Mouse (Mus musculus): Measurements from ENCODE around the gene Sbno1. TPM values are rescaled to one million over a fixed set of nuclear protein-coding genes. Genes with fewer than 3 reads are reported as not detected.

The Sbno1 gene
- polyA plus RNA-seq, 1 experiment from 2014 or later = 75.3 TPM

GRCm38 (mm10) chr5:124440094-124440701 lies 14.4 kb upstream of the Sbno1 start:
- Histone ChIP-seq H3K9ac (peak overlapping the region; percentile 78), H3K9me3 (replicated peaks) (no peaks in the 10 kb centered on the region), H3K36me3 (no peaks in the 10 kb centered on the region), H3K27ac (ENCODE audit: poor library complexity, severe bottlenecking) (peak overlapping the region; percentile 90), H3K4me3 (peak overlapping the region; percentile 67), H3K4me2 (peak overlapping the region; percentile 85), H3K27me3 (replicated peaks) (no peaks in the 10 kb centered on the region), H3K4me1 (replicated peaks) (peaks cover 14% of the 10 kb centered on the region)
- under 1% methylated on average over 30 of the region's 30 CpGs for WGBS
- ATAC-seq (ENCODE audit: insufficient number of reproducible peaks, low FRiP score) = peak; percentile 74

GRCm38 (mm10) chr5:124439447-124440093 lies 13.8 kb upstream of the Sbno1 start, which contains the start of gene Kmt5a:
TSS of gene Kmt5a (plus strand) at chr5:124439930.
- Histone ChIP-seq H3K4me2 (peak within 1 kb of the TSS; percentile 85), H3K27ac (ENCODE audit: poor library complexity, severe bottlenecking) (peak within 1 kb of the TSS; percentile 90), H3K9ac (peak within 1 kb of the TSS; percentile 78), H3K4me1 (replicated peaks) (peaks cover 11% of the 10 kb centered on the region), H3K27me3 (replicated peaks) (no peaks in the 10 kb centered on the region), H3K9me3 (replicated peaks) (no peaks in the 10 kb centered on the region), H3K36me3 (no peaks in the 10 kb centered on the region), H3K4me3 (peak within 1 kb of the TSS; percentile 67)
- peak; percentile 98 for ATAC-seq (ENCODE audit: insufficient number of reproducible peaks, low FRiP score)
- WGBS = under 1% methylated on average over 34 of the region's 34 CpGs

DNA sequence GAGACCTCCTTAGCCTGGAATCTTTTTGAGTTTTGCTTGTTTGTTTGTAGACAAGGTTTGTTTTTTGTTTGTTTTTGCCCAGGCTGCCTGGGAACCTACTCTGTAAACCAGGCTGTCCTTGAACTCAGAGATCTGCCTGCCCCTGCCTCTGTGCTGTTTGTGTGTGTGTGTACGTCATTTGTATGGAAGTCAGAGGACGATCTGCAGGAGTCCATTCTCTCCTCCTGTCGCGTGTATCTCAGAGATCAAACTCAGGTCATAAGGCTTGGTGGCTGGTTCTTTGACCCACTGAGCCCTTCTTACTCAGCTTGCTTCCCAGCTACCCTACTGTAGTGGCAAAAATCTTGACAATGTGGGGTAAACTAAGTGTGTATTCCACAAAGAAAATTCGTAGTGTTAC lies 12.9 kb upstream of the Sbno1 start:
- Histone ChIP-seq H3K27ac (ENCODE audit: poor library complexity, severe bottlenecking) (peak overlapping the region; percentile 19), H3K27me3 (replicated peaks) (no peaks in the 10 kb centered on the region), H3K9me3 (replicated peaks) (no peaks in the 10 kb centered on the region), H3K4me3 (peak overlapping the region; percentile 67; the same call in 1 of the 2 replicates), H3K9ac (no peak overlapping the region), H3K36me3 (no peaks in the 10 kb centered on the region), H3K4me2 (peak overlapping the region; percentile 85), H3K4me1 (replicated peaks) (peaks cover 15% of the 10 kb centered on the region)
- no peak for ATAC-seq (ENCODE audit: insufficient number of reproducible peaks, low FRiP score)
- WGBS = 60% methylated on average over 5 of the region's 5 CpGs

- no peaks in the 10 kb centered on the region for H3K36me3 ChIP-seq
- no peak for ATAC-seq (ENCODE audit: insufficient number of reproducible peaks, low FRiP score)
- WGBS = 89% methylated on average over 5 of the region's 5 CpGs
- no peak overlapping the region for H3K4me2 ChIP-seq
- H3K4me1 ChIP-seq (replicated peaks) = peaks cover 15% of the 10 kb centered on the region
- no peak overlapping the region for H3K4me3 ChIP-seq
- H3K27me3 ChIP-seq (replicated peaks) = no peaks in the 10 kb centered on the region
- peak overlapping the region; percentile 19; the same call in 1 of the 2 replicates for H3K27ac ChIP-seq (ENCODE audit: poor library complexity, severe bottlenecking)
- no peak overlapping the region for H3K9ac ChIP-seq
- no peaks in the 10 kb centered on the region for H3K9me3 ChIP-seq (replicated peaks)
These were observed 12.4 kb upstream of the Sbno1 start for GRCm38 (mm10) chr5:124438229-124438628.

DNA sequence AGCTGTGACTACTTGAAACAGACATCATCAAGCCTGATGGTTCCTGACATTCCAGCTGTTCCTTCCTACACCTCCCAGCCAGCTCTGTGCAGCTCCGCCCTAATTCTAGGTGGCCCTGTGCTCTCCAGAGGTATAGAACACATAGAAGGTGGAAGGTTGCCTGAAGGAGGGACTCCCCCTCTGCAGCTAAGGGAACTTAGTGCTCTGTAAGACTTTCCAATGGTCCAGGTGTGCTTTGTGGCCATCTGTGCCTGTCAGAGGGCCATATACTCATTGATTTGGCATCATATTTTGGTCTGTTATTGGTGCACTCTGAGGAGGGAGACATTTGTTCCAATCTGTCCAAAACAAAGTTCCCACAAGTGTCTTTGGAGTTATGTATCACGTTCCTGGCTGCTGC lies 7.2 kb upstream of the Sbno1 start:
- H3K4me2 ChIP-seq = no peak overlapping the region
- no peaks in the 10 kb centered on the region for H3K9me3 ChIP-seq (replicated peaks)
- no peak overlapping the region for H3K4me3 ChIP-seq
- H3K27me3 ChIP-seq (replicated peaks) = no peaks in the 10 kb centered on the region
- no peaks in the 10 kb centered on the region for H3K36me3 ChIP-seq
- no peak for ATAC-seq (ENCODE audit: insufficient number of reproducible peaks, low FRiP score)
- H3K27ac ChIP-seq (ENCODE audit: poor library complexity, severe bottlenecking) = no peak overlapping the region
- H3K4me1 ChIP-seq (replicated peaks) = peaks cover 5% of the 10 kb centered on the region; the same call in 1 of the 2 replicates
- no peak overlapping the region for H3K9ac ChIP-seq
- WGBS = 68% methylated on average over 2 of the region's 2 CpGs

GRCm38 (mm10) chr5:124432398-124433012 lies 6.7 kb upstream of the Sbno1 start:
- Histone ChIP-seq H3K4me2 (no peak overlapping the region), H3K27me3 (replicated peaks) (no peaks in the 10 kb centered on the region), H3K36me3 (no peaks in the 10 kb centered on the region), H3K9me3 (replicated peaks) (no peaks in the 10 kb centered on the region), H3K9ac (no peak overlapping the region), H3K4me1 (replicated peaks) (peaks cover 5% of the 10 kb centered on the region; the same call in 1 of the 2 replicates), H3K27ac (ENCODE audit: poor library complexity, severe bottlenecking) (no peak overlapping the region), H3K4me3 (no peak overlapping the region)
- no peak for ATAC-seq (ENCODE audit: insufficient number of reproducible peaks, low FRiP score)

DNA sequence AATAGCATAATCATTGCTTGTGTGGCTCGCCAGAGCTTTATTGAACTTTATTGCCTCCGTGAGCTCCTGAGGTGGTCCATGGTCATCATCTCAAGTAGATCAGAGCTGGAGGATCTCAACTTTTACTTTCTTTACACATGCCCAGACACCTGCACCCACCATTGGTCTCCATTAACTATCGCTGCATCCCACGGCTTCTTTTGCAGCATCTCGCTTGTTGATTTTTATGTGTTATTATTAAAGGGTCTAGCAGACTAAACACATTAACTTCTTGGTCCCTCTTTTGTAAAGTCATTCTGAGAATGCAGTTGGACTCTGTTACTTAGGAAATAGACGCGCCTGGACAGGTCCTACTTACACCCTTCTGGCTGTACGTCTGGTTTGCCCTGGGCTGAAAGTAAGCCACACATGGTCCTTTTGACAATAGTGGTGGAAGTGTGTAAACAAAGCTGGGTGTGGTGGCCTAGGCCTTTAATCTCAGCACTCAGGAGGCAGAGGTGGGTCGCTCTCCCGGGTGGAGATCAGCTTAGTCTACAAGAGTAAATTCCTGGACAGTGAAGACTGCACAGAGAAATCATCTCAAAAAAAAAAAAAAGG lies 772 bp upstream of the Sbno1 start:
- no peaks in the 10 kb centered on the region for H3K27me3 ChIP-seq (replicated peaks)
- ATAC-seq (ENCODE audit: insufficient number of reproducible peaks, low FRiP score) = no peak
- WGBS = 91% methylated on average over 10 of the region's 10 CpGs
- peaks cover 17% of the 10 kb centered on the region for H3K4me1 ChIP-seq (replicated peaks)
- H3K9ac ChIP-seq = peak overlapping the region; percentile 54; the same call in 1 of the 2 replicates
- H3K4me3 ChIP-seq = peak overlapping the region; percentile 99
- H3K9me3 ChIP-seq (replicated peaks) = no peaks in the 10 kb centered on the region
- H3K36me3 ChIP-seq = peaks cover 2% of the 10 kb centered on the region; the same call in 1 of the 2 replicates
- H3K27ac ChIP-seq (ENCODE audit: poor library complexity, severe bottlenecking) = peak overlapping the region; percentile 73
- peak overlapping the region; percentile 63 for H3K4me2 ChIP-seq

GRCm38 (mm10) chr5:124424723-124425411 lies 934 bp downstream of the Sbno1 start:
- Histone ChIP-seq H3K4me1 (replicated peaks) (peaks cover 17% of the 10 kb centered on the region), H3K9ac (peak overlapping the region; percentile 99), H3K9me3 (replicated peaks) (no peaks in the 10 kb centered on the region), H3K4me2 (peak overlapping the region; percentile 96), H3K27me3 (replicated peaks) (no peaks in the 10 kb centered on the region), H3K4me3 (peak overlapping the region; percentile 99), H3K36me3 (peaks cover 2% of the 10 kb centered on the region; the same call in 1 of the 2 replicates), H3K27ac (ENCODE audit: poor library complexity, severe bottlenecking) (peak overlapping the region; percentile 78)
- under 1% methylated on average over 63 of the region's 63 CpGs for WGBS
- peak; percentile 61 for ATAC-seq (ENCODE audit: insufficient number of reproducible peaks, low FRiP score)

GRCm38 (mm10) chr5:124424200-124424722 lies 1.5 kb downstream of the Sbno1 start:
- Histone ChIP-seq H3K4me3 (peak overlapping the region; percentile 99), H3K4me2 (peak overlapping the region; percentile 96), H3K9me3 (replicated peaks) (no peaks in the 10 kb centered on the region), H3K9ac (peak overlapping the region; percentile 99), H3K4me1 (replicated peaks) (peaks cover 17% of the 10 kb centered on the region), H3K27me3 (replicated peaks) (no peaks in the 10 kb centered on the region), H3K36me3 (peaks cover 2% of the 10 kb centered on the region; the same call in 1 of the 2 replicates), H3K27ac (ENCODE audit: poor library complexity, severe bottlenecking) (peak overlapping the region; percentile 78)
- ATAC-seq (ENCODE audit: insufficient number of reproducible peaks, low FRiP score) = no peak
- 3% methylated on average over 14 of the region's 14 CpGs for WGBS

DNA sequence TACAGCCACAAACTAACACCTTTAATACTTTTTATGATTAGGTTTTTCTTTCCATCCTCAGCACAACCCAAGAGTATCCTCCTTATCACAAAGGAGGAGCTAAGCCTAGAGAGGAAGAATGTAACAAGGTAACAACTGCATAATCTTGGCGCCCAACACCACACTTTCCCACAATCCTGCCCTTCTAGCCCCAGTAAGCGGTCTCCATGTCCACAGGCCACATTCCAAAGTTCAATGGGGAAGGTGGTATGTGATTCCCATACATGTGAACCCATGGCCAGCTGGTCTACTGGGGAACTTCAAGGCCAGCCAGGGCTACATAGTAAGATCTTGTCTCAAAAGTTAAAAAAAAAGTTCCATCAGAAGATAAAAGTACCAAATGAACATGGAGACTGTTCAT lies 4.0 kb downstream of the Sbno1 start:
- Histone ChIP-seq H3K27ac (ENCODE audit: poor library complexity, severe bottlenecking) (no peak overlapping the region), H3K27me3 (replicated peaks) (no peaks in the 10 kb centered on the region), H3K9ac (no peak overlapping the region), H3K4me2 (no peak overlapping the region), H3K4me1 (replicated peaks) (peaks cover 22% of the 10 kb centered on the region), H3K36me3 (peaks cover 2% of the 10 kb centered on the region; the same call in 1 of the 2 replicates), H3K4me3 (no peak overlapping the region), H3K9me3 (replicated peaks) (no peaks in the 10 kb centered on the region)
- 89% methylated on average over 2 of the region's 2 CpGs for WGBS
- no peak for ATAC-seq (ENCODE audit: insufficient number of reproducible peaks, low FRiP score)
